Mouse (Mus musculus): ENCODE results near the gene Pak7.

DNA sequence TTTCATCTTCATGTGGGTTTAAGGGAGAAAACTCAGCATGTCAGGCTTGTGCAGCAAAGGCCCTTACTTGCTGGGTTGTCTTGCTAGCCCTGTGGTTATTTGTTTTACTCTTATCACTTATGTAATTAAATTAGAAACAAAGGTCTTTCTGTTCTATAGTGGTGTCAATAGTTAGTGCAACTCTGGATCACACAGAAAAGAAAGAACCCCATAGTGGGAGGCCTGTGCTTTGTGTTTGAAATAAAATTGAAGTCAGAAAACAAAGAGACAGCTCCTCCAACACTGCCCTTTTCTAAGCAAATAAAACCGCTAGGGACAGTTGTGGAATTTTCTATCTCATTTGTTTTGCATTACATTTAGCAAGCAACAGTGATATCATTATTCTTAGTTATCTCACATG is 15.4 kb downstream of the Pak7 start:
- TF ChIP-seq CTCF (IDR thresholded peaks at IDR 0.05; ENCODE audit: borderline replicate concordance, extremely low read depth, insufficient read depth, insufficient read length) (no peak), POLR2A (IDR thresholded peaks at IDR 0.05; ENCODE audit: borderline replicate concordance, extremely low read depth, insufficient read depth, insufficient read length, poor library complexity, severe bottlenecking) (no peak)

All from brain, embryonic 14.5 days (tissue).